Mouse (Mus musculus): ENCODE results near the gene Ndc80.
"Not testable (repeated sequence)": the region's sequence is repeated elsewhere in the genome, so short reads cannot be mapped to it uniquely, and the experiment has no call there.

Ndc80 gene

GRCm38 (mm10) chr17:71477481-71477880 is 49.2 kb downstream of the Ndc80 start:
- DNase-seq (ENCODE audit: low spot score): no peak

GRCm38 (mm10) chr17:71476346-71477020 is 50.2 kb downstream of the Ndc80 start:
- no peak for DNase-seq (ENCODE audit: low spot score)

- peak; percentile 75 for DNase-seq (ENCODE audit: low spot score)
Measured at GRCm38 (mm10) chr17:71475705-71476089, 51.0 kb downstream of the Ndc80 start.

DNA sequence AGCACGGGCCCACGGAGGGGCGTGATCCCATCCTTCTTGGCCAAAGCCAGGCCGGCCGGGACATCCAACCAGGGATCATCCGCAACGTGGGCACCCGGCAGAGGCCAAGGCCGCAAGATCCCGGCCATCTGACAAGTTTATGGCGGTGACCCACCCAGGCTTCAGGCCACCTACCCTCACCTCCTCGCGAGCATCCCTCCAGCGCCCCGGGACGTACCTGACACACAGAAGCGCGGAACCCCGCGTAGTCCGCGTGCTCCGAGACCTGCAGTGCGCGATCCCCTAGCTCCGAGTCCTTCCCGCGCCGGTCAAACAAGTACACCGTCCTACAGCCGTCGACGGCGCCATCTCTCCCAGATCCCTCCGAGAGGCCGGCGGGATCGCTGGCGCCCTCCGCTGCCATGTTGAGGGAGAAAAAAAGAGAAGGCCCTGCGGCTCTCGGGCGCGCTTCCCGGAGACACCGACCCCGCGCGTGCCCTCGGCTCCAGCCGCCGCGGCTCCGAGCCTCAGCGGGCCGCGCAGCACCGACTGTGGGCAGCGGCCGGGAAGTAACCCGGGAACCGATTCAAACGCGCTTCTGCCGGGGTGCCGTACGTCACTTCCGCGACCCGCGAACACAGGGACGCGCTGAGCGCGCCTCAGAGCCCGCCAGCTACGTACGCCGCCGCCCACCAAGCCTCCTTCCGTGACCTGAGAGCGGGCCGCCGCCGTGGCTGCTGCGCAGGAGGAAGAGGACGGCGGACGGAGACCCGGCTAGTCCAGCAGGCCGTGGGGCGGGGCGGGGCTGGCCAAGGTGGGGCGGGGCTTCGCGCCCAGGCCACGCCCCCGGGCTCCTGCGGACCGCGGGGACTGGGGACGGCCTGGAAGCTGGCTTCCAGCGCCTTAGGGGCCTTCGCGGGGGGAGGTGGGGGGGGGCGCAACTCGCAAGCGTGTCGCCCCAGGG is 51.6 kb downstream of the Ndc80 start, which contains the start of gene Smchd1:
Gene Smchd1, minus strand, starts transcription at position 582 of the 943 bp plus-strand sequence.
- peak; percentile 90 for DNase-seq (ENCODE audit: low spot score)

- DNase-seq (ENCODE audit: low spot score): no peak
Measured at GRCm38 (mm10) chr17:71474128-71474527, 52.5 kb downstream of the Ndc80 start.

DNA sequence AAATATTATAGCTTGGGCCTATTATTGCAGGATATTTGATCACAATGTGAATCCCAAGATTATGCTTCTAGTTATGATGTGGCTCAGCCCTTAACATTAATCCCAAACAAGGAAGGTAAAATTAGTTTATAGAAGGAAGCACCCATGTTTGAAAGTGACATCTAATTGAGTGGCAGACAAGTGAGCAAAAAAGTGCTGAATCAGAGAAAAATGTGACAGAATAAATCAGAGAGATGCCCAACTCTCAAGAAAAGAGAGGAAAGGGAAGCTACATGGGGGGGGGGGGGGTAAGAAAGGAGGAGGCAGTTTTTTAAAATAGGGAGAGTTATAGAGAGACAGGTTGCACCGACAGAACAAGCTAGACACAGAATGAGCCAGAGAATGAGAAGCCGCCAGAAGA is 55.4 kb downstream of the Ndc80 start:
- DNase-seq (ENCODE audit: low spot score): no peak

GRCm38 (mm10) chr17:71460312-71460711 is 66.3 kb downstream of the Ndc80 start:
- DNase-seq (ENCODE audit: low spot score): no peak

DNA sequence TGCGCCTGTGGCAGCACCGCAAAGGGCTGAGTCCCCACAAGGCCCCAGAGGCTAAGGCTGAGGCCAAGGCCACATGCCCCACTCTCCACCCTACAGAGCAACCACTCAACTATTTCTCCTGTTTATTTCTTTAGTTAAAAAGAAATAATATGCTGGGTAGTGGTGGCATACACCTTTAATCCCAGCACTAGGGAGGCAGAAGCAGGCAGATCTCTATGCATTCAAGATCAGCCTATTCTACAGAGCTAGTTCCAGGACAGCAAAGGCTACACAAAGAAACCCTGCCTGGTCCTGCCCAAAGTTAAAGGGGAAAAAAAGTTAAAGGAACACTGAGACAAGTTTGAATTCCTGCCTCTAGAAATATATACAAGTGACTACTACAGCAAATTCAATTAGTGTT is 66.8 kb downstream of the Ndc80 start, which contains the start of gene Gm4707:
Gene Gm4707, minus strand, starts transcription at position 101 of the 400 bp plus-strand sequence.
- no peak for DNase-seq (ENCODE audit: low spot score)

DNA sequence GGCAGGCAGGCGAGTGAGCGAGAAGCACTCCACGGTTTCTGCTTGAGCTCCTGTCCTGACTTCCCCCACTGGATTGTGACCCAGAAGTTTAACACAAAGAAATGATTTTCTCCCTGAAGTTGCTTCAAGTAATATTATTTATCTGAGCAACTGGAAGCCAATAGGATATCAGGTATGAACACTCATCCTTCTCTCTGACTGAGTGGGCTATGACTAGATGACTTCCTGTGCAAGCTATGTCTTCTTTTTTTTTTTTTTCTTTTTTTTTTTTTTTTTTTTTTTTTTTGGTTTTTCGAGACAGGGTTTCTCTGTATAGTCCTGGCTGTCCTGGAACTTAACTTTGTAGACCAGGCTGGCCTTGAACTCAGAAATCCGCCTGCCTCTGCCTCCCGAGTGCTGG is 69.3 kb downstream of the Ndc80 start:
- not testable (repeated sequence) for DNase-seq (ENCODE audit: low spot score)
